Mouse (Mus musculus): Measurements from ENCODE around the gene Cdkn2a.

- no peak for TF ChIP-seq CTCF (IDR thresholded peaks at IDR 0.05; ENCODE audit: low read depth)
- no peak for TF ChIP-seq EP300 (IDR thresholded peaks at IDR 0.05; ENCODE audit: low read depth)
Observed at GRCm38 (mm10) chr4:89257768-89258167, 36.7 kb downstream of the Cdkn2a start.
